Mouse (Mus musculus): ENCODE results near the gene St6galnac5.

The St6galnac5 gene

DNA sequence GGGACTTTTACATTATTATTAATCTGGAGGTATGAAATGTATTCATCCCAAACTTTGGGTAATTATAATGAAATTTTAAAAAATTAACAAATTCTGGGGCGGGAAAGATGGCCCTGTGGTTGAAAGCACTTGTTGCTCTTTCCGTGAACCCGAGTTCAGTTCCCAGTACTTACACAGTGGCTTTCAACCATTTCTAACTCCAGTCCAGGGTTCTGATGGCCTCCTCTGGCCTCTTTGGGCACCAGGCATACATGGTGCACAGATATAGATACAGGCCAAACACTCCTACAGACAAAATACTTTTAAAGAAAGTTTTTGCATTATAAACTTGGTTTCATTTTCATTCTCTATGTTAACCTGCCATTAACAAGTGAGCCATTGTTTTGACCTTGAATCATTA, 68.4 kb downstream of the St6galnac5 start:
- DNase-seq (ENCODE audit: low read depth, low spot score): no peak

DNA sequence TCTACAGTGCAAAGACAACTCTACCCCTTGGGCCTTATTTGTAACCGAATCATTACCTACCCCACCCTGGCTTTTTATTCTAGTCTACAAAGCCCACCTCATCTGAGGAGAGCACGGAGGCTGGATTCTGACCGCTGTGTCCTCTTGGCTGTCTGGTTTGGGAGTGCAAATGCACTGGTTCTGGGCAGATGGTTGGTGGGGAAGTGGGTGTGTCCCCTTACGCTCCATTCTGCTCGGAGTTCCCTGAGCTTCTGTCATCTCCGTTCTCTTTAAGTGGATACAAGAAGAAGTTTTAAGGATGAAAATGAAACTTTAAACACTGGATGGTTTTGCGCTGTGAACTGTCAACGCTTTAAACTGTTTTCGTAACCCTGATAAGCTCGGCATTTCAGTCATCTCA, 68.9 kb downstream of the St6galnac5 start:
- no peak for DNase-seq (ENCODE audit: low read depth, low spot score)

DNA sequence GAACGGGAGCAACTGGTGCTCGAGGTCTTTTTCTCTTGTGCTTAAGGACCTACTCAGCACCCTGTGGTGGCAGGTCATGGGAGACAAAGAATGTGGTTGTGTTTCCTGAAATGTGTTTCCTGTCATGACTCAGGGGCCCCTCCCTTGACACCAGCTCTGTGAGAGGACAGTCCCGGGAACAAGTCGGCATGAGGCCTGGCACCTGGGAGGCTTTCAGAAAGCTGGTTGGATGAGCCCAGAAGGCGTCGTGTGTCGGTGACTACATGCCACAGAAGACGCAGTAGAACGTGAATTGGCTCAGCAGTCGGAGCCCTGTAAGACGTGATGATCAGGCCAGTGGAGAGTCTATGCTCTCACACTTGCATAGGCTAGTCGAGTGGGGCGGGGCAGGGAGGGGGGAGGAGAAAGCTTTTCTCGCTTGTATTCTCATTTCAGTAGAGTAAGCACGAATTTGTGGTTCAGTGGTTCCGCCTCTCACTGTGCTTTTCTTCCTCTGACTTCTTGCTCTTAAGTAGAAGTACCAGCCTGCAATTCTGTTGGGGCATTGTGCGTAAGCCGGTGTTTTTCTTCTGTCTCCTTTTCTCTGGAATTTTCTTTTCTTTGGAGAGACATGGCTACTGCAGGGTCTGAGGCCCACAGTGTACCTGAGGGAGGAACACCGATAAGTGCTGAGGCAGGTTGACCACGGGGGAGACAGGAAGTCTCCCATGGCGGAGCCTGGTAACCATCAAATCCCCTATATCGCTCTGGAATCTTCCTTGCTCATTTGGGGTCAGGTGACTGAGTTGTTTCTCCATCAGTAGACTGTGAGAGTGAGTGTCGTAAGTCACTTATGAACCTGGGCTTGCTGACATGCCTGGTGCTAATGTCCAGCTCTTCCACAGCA, 69.6 kb downstream of the St6galnac5 start:
- DNase-seq (ENCODE audit: low read depth, low spot score): no peak

DNA sequence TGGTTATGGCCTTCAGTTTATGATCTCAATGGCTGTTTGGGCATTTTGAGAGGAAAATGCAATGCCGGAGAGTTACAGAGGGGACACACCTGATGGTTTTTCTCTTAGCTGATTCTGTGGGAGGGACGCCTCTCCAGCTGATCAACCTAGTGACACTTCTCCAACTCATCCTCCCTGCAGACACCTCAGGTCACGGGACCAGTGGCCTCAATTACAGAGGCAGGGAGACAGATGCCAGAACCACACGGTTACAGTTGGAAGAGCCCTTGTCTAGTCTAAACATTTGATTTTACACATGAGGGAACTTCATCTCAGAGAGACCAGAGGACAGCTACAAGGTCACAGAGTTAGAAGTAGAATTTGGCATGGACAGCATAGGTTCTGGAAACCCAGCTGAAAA, 70.5 kb downstream of the St6galnac5 start:
- no peak for DNase-seq (ENCODE audit: low read depth, low spot score)

DNA sequence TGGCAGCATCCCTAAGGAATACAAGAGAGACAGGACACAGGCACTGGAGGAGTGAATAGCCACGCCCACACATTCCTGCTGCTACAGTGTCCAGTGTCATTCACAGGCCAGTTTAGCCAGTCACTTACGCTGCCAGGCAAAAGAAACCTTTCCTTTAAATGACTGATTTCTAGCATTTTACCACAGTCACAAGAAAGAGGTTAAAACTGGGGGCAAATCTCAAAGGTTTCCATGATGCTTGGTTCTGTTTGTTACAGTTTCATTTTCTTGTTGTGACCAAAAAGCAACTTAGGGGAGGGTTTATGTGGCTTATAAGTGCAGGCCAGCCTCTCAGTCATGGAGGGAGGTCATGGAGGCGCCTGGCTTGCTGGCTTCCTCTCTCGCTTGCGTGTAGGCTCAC, 74.4 kb downstream of the St6galnac5 start:
- no peak for DNase-seq (ENCODE audit: low read depth, low spot score)

DNA sequence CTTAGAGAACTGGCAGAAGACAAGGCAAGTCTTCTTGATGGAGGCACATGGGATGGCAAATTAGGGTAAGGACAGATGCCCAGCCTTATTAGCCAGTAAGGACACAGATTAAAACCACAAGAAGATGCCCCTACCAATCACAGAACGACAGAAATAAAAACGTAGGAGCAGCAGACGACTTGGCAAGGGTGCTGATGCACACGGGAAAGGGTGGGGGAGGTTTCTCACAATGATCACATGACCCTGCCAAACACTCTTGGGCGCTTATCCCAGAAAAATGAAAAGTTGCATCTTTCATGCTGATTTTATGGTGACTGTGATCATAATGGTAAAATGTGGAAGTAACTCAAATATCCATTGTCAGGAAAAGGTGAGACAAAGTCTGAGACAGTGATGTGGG, 75.0 kb downstream of the St6galnac5 start:
- no peak for DNase-seq (ENCODE audit: low read depth, low spot score)

DNA sequence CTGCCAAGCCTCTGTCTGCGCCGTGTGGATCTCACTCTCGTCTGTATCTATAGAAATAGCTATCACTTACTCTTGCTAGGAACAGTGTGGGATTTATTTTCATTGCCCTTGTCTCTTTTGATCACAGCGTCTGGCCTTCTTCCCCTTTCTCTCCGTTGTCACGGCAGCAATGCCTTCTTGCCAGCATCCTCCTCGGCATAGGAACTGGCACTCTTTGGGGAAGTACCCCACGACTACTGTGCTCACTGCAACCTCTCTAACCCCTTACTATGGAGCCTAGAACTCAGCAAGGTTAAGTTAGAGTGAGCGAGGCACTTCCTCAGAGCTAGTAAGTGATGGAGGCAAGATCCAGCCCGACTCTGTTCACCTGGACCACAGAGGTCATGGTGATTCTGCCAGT, 76.2 kb downstream of the St6galnac5 start:
- DNase-seq (ENCODE audit: low read depth, low spot score): no peak

DNA sequence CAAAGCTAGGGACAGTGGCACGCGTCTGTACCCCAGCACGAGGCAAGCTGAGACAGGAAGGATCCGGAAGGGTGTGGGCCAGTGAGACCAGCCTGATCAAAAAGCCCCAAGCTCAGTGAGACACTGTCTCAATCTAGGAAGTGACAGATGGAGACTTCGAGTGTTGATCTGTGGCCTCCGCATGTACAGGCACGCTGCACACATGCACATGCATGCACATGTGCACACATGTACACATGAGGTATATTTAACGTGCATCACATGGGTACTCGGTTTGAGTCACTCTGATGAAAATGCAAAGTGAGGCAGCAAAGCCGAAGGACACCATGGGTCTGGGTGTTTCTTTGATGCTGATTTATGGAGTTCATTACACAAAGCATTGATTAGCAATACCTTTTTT, 77.0 kb downstream of the St6galnac5 start:
- DNase-seq (ENCODE audit: low read depth, low spot score): no peak

DNA sequence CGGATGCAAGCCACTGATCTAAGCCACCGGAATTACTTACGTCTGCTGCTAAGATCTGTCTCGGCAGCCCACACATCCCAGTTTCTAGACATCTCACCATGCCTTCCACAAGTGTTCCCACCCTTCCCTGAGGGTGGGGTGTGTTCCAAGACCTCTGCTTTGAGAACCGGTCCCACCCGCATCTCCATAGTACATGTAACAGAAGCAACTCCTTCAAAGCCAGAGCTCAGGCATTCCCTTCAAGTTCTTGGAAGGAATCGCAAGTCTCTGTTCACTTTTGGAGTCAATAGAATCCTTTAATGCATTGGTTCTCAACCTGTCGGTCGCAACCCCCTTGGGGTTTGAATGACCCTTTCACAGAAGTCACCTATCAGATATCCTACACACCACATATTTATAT, 83.1 kb downstream of the St6galnac5 start:
- DNase-seq (ENCODE audit: low read depth, low spot score): no peak

DNA sequence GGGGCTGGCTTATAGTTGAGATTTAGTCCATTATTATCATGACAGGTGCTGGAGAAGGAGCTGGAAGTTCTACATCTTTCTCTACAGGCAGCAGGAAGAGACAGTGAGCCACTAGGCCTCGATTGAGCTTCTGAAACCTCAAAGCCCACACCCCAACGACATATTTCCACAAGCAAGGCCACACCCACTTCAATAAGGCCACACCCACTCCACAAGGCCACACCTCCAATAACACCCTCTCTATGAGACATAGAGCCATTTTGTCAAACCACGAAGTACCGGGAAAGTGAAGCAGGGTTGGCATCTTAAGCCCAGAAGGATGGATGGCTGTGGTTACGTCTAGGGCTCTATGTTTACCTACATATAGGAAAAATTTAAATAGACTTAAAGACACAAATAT, 84.8 kb downstream of the St6galnac5 start:
- DNase-seq (ENCODE audit: low read depth, low spot score): no peak

DNA sequence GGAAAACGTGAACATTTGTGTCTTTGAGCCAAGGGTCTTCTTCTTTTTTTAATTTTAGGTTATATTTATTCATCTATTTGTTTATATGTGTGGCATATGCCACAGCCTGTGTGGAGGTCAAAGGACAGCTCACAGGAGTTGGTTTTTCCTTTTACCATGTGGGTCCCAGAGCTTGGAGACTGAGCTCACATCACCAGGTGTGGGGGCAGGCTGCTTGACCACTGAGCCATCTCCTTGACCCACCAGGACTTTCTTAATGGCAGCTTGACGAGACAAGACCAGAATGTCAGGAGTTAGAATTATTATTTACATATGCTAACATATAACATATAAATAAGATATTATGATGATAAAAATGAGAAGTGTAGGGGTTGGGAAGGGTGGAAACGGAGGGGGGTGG, 85.9 kb downstream of the St6galnac5 start:
- no peak for DNase-seq (ENCODE audit: low read depth, low spot score)

DNA sequence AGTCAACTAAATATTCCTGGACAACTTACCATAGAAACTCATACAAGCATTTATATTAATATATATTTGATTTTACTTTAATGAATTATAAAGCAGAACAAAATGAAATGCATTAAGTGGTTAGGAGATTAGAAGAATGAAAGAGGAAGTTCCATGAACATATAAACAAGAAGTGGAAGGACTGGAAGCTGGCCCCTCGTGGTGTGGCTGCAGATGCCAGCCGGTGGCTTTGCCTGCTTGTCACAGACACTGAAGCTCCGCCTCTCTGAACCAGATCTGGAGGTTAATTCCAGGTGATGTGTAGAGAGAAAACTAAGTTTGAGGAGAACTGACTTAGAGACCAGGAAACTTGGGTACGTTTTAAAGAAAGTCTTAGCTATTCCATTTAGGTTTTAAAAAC, 87.1 kb downstream of the St6galnac5 start:
- no peak for DNase-seq (ENCODE audit: low read depth, low spot score)

DNA sequence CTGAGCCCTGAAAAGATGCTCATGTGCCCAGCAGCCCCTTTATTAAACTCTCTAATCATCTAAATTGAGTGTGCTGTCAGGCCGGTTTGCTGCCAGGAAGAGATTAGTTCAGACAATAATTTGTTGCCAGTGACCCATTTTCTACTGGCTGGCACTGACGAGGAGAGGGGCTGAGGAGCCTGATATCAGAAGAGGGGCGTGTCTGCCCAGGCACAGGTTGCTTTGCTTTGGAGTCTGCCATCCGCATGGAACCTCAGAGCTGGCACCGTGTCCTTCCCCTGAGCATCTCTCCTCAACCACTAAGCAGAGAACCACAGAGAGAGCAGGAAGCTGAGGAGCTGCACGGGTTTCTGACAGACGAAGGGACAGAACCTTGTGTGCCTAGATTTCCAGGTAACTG, 93.9 kb downstream of the St6galnac5 start:
- DNase-seq (ENCODE audit: low read depth, low spot score): no peak

DNA sequence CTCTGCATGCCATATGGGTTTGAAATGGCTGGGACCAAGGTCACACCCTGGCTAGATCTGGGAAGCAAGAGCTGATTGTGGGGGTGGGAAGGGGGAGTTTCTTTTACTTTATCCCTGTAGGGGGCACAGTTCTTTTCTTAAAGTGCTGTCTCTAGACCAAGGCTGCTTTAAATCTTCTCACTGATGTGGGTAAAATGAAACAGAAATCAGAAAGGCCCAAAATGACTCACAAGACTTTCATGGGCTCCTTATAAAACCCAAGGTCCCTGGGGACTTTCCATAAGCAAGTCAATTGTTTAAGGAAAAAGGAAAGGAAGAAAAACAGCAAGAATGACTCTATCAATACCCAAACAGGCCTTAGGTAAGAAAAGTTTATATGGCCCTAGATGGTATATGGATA, 95.3 kb downstream of the St6galnac5 start:
- no peak for DNase-seq (ENCODE audit: low read depth, low spot score)

DNA sequence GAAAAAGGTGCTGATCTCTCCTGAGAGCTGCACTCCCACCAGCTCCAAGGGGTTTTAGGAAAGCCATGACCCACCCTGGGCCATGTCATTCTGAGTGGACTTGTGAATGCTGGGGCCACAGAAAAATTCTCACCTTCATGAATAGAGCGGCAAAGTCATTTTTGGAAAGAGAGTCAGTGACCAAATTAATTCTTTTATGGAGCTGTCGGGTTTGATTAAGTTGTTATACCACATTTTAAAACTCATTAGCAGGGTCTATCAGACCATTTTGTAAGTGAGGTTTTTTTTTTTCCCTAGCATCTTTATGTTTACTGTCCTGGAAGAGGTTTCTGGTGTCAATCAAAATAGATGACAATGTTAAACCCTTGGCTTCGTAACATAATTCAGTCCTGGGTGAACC, 98.5 kb downstream of the St6galnac5 start:
- DNase-seq (ENCODE audit: low read depth, low spot score): no peak

DNA sequence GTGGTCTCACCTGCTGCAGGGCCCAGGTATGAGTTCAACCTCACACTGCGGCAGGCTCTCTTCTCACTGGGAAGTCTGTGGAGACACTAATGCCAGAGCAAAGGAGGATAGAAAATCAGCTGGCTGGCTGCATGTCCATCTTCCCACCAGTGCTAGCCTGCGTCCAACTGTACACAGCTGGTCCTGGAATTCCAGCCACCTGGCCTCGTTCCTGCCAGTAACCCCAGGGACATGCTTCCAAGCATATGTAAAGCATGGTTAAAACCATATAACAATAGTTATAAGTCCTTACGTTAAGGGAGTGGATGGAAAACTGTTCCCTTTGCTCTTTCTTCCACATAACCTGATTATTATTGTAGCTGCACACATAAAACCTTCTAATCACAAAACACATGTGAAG, 100.3 kb downstream of the St6galnac5 start:
- DNase-seq (ENCODE audit: low read depth, low spot score): no peak

DNA sequence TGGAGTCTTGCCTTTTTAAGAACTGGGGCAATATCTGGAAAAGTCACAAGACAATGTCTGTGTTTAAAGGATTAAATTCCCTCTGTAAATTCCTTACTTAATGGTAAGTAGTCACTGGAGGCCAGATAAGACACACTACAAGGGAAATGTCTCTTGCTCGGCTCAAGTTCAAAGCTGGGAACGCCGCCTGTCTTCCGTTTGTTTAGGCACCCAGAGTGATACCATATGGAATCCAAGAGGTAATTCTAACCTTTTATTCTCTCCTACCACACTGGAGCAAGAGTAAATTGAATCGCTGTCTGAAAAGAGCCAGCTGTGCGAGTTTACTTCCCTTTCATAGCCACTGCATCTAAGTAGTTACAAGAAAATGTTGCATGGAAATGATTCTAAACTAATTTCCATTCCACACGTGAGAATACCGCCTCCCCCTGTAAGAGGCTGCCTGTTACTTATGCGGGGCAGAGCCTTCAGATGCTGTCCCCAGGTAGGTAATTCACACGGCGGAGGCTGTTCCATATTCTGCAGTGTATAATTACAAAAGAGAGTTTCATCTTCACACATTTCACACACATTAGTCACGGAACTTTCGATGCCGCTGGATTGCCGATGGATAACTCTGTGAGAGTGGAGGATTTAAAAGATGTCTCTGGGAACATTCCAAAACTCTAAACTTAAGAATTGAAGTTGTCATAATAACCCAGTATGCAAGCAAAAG, 101.8 kb downstream of the St6galnac5 start:
- DNase-seq (ENCODE audit: low read depth, low spot score): peak; percentile 41

DNA sequence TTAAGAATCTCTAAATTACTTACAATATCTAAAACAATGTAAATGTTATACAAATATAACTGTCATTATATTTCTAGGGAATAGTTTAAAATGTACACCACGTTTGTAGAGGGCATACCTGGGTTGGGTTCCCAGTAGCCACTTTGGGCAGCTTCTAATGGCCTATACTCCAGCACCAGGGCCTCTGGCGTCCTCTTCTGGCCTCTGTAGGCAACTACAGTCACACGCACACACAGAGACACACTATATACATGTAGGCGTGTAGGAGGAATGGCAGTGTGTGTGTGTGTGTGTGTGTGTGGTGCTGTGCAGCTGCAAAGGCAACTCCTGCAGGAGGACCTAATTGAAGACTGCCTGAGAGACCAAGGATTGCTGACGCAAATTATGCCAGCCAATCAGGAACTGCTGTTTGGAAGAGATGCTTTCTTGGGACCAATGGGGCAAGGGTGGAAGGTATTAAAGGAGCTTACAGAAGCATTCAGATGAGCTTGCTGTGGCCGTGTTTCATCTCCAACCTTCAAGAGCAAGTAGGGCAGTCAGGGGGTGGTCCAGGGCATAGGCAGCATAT, 106.2 kb downstream of the St6galnac5 start:
- DNase-seq (ENCODE audit: low read depth, low spot score): no peak

DNA sequence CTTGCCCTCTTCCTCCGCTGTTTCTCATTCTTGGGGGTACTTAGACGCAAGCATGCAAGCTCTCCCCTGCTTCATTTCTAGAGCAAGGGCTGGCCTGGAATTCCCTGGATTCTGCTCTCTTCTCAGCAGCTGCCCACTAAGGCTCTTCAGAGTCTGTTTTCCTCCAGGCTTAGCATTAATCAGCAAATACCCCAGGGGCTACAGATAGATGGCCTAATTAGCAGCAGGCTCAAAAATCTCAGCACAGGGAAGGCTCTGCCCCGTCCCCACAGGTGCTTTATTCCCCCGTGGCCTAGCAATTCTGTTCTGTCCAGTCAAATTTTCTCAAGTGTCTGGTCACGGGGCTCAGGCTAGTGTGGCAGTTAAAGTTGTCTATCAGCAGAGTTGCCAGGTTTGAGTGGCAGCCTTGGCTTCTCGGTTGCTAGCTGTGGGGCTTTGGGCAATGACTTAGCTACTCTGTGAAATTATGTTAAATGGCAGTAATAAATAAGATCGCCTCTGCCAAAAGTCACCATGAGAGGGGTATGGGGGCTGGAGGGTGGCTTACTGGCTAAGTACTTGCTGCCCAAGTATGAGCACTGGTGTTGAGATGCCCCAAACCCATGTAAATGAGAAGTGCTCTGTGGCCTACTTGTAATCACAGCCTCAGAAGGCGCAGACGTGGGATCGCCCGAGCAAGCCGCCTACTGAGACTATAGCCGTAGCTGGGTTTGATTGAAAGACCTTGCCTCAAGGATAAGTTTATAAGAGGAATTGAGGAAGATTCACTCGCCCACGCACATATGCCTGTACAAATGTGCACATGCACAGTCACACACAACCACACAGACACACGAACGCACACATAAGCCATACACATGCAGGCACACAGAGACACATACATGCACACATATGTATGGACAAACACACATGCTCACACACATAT, 107.4 kb downstream of the St6galnac5 start:
- no peak for DNase-seq (ENCODE audit: low read depth, low spot score)

DNA sequence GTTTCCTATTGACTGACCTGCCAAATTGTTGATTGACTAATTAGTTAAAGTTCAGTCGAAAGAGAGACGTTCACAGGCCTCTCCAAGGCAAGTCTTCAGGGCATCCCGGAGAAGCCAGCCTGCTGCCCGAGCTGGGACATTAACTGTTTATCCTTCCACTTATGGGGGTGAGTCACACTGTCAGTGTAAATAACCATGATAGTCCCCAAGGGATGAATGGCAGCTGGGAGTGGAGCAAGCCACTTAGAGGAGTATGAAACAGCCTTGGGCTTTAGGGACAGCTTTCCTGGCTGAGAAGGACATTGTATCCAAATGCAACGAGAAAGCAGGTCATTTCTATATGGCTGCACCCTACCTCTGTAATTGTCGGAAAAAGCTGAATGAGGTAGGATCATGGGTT, 109.5 kb downstream of the St6galnac5 start:
- DNase-seq (ENCODE audit: low read depth, low spot score): no peak

DNA sequence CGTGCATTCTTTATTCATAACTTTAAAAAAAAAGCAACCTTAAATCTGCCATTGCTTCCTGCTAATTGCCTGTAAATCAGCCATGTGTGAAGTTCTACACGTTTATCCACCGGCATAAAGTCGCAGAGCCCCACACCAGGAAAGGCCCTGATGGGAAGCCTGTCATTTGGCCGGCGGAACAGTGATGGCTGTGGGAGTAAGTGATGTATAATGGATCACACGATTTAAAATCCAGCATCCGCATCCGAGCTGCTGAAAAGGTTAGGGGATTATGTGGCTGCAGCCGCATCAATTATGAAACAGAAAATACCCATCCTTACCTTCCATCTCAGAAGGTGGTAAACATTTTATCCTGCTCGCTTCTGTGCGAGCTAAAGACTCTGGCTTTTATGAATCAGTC, 110.0 kb downstream of the St6galnac5 start:
- no peak for DNase-seq (ENCODE audit: low read depth, low spot score)
